Mouse (Mus musculus): ENCODE results near the gene Efna3.

Gene Efna3

GRCm38 (mm10) chr3:89337721-89338578, 15.2 kb upstream of the Efna3 start, which contains the start of gene Efna4:
Gene Efna4 (minus strand): TSS chr3:89338028.
- DNase-seq: peak; percentile 72 to 83

GRCm38 (mm10) chr3:89337062-89337720, 14.4 kb upstream of the Efna3 start:
- no peak for DNase-seq

GRCm38 (mm10) chr3:89336529-89336928, 13.8 kb upstream of the Efna3 start:
- no peak for DNase-seq

GRCm38 (mm10) chr3:89333053-89333452, 10.3 kb upstream of the Efna3 start:
- no peak for DNase-seq

- DNase-seq: no peak
Measured at GRCm38 (mm10) chr3:89332476-89332875, 9.7 kb upstream of the Efna3 start.

GRCm38 (mm10) chr3:89332013-89332412, 9.2 kb upstream of the Efna3 start:
- no peak for DNase-seq

GRCm38 (mm10) chr3:89331561-89331960, 8.8 kb upstream of the Efna3 start:
- DNase-seq: no peak

GRCm38 (mm10) chr3:89330948-89331347, 8.2 kb upstream of the Efna3 start:
- peak; percentile 57 to 73 for DNase-seq

GRCm38 (mm10) chr3:89330346-89330745, 7.6 kb upstream of the Efna3 start:
- DNase-seq: no peak

- peak in 1 of 2 experiments; percentile 18 for DNase-seq
Measured at GRCm38 (mm10) chr3:89328623-89329022, 5.9 kb upstream of the Efna3 start.

- peak in 1 of 2 experiments; percentile 37 for DNase-seq
Measured at GRCm38 (mm10) chr3:89327371-89327870, 4.7 kb upstream of the Efna3 start.

- no peak for DNase-seq
Measured at GRCm38 (mm10) chr3:89325882-89326281, 3.1 kb upstream of the Efna3 start.

- no peak for DNase-seq
Measured at GRCm38 (mm10) chr3:89322131-89322500, 649 bp downstream of the Efna3 start.

- DNase-seq: peak; percentile 35 to 54
Measured at GRCm38 (mm10) chr3:89321183-89322130, 1.3 kb downstream of the Efna3 start.

- DNase-seq: peak; percentile 72 to 81
Measured at GRCm38 (mm10) chr3:89320581-89321182, 2.1 kb downstream of the Efna3 start.

- DNase-seq: peak; percentile 50 to 64
Measured at GRCm38 (mm10) chr3:89319591-89320350, 3.0 kb downstream of the Efna3 start.

- peak in 1 of 2 experiments; percentile 33 for DNase-seq
Measured at GRCm38 (mm10) chr3:89318971-89319590, 3.7 kb downstream of the Efna3 start.

- no peak for DNase-seq
Measured at GRCm38 (mm10) chr3:89318316-89318715, 4.4 kb downstream of the Efna3 start.

- DNase-seq: no peak
Measured at GRCm38 (mm10) chr3:89317246-89317645, 5.5 kb downstream of the Efna3 start.

- peak; percentile 92 to 93 for DNase-seq
Measured at GRCm38 (mm10) chr3:89316833-89317232, 5.9 kb downstream of the Efna3 start.

All from kidney, postnatal 4 days (tissue).